Mouse (Mus musculus) C2C12 (cell line): ENCODE data around the gene Uts2r.

Experiments used
- CTCF ChIP-seq: IDR thresholded peaks from one replicate; pipeline ENCODE4 v1.5.1; 2011; ENCODE audit not compliant: control insufficient read depth, insufficient read depth, insufficient read length
- MYOD1 ChIP-seq: IDR thresholded peaks from one replicate; pipeline ENCODE4 v1.6.1; 2011; ENCODE audit warnings: low read depth; ENCODE audit not compliant: control insufficient read depth, insufficient read length
- USF1 ChIP-seq: IDR thresholded peaks from one replicate; pipeline ENCODE4 v1.6.1; 2011; ENCODE audit warnings: low read depth, mild to moderate bottlenecking, control low read depth, moderate library complexity

DNA sequence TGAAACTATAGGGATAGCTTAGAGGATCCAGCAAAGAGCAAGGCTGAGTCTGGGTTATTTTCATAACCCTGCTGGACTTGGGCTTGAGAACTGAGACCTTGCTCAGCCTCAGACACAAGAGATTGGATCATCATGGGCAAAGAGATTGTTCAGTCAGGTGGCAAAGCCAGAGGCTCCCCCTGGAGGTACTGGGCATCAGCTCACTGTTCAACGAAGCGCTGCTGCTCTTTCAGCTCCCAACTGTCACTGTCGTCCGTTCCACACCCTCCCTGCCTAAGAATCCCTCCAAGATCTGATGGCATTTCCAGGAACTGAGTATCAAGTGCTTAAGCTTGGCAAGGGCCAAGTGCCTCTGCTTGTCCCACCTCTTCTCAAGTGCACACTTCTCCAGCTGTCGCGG lies 21.3 kb upstream of the Uts2r start:
- TF ChIP-seq CTCF (peak; percentile 13), USF1 (no peak), MYOD1 (no peak)
